Mouse (Mus musculus): Measurements from ENCODE around the gene Wnt9a. TPM values are rescaled to one million over a fixed set of nuclear protein-coding genes. Genes with fewer than 3 reads are reported as not detected.

The Wnt9a gene
- total and polyA plus RNA-seq, 2 experiments from 2014 or later: 2.3 to 5.6 TPM

DNA sequence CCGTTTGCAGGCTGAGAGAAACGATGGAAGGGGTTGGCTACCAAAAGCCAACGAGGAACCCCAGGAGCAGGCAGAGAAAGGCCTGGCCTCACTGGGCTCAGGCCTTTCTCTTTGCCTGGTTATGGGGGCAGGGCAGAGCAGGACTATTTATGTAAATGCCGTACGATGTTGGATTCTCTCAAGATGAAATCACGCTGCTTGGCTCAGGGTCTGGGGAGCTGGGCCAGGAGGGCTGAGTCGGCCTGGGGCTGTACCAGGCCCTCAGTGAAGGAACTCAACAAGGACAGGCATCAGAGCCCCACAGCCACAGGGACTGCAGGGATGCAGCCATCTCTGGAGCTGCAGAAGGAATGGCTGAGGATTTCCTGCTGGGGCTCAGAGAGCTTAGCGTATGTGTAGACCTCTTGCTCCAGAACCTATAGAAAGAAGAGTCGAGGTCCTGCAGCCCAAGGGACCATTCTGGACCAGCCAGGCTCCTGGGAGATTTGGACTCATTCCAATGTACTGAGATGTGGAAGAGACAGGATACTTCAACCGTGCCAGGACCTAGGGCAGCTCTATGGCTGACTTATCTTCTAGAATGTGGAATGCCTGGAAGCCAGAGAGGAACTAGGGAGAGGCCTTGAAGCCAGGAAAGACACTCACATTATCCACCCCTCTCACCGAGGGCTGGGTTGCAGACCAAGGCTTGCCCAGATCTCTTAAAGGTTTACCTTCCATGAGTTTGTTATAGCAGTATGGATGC lies 39.6 kb downstream of the Wnt9a start:
- H3K9ac ChIP-seq (replicated peaks; ENCODE audit: low read length, poor library complexity, severe bottlenecking): no peak overlapping the region
- no peak for TF ChIP-seq CTCF (IDR thresholded peaks at IDR 0.05)
- H3K36me3 ChIP-seq (ENCODE audit: insufficient read depth, low read length): no peaks in the 10 kb centered on the region
- no peak overlapping the region for H3K27ac ChIP-seq (ENCODE audit: low read depth, low read length)
- H3K4me3 ChIP-seq (ENCODE audit: low read depth, low read length): no peak overlapping the region
- WGBS: 74% methylated on average over 11 of the region's 11 CpGs
- H3K9me3 ChIP-seq (ENCODE audit: low read length): no peaks in the 10 kb centered on the region
- no peak for DNase-seq (ENCODE audit: low spot score)
- no peak for ATAC-seq (ENCODE audit: low FRiP score)
- H3K27me3 ChIP-seq (ENCODE audit: insufficient read depth, low read length): no peaks in the 10 kb centered on the region
- H3K4me1 ChIP-seq (ENCODE audit: insufficient read depth, low read length): no peaks in the 10 kb centered on the region
- no peak overlapping the region for H3K4me2 ChIP-seq (ENCODE audit: low read depth, low read length, poor library complexity, severe bottlenecking)

DNA sequence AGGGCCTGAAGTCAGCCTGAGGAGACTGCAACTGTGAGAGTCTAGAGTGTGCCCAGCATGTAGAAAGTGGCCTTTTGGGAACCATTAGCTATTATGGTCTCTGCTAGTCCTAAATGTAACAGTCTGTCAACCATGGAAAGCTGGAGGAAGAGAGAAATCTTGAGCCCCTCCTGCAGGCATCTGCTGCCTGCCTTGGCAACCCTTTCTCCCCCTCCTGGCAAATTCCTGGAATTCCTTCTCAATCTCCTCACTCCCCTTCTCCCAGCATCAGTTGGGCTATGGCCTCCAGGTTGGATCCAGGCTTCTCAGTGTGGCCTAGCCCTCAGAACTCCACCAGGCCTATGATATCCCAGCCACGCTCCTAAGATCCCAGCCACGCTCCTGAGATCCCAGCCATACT lies 43.6 kb downstream of the Wnt9a start:
- no peak overlapping the region for H3K4me2 ChIP-seq (ENCODE audit: low read depth, low read length, poor library complexity, severe bottlenecking)
- ATAC-seq (ENCODE audit: low FRiP score) (no peak), DNase-seq (ENCODE audit: low spot score) (no peak)
- H3K4me1 ChIP-seq (ENCODE audit: insufficient read depth, low read length): no peaks in the 10 kb centered on the region
- 83% methylated on average over 2 of the region's 2 CpGs for WGBS
- H3K4me3 ChIP-seq (ENCODE audit: low read depth, low read length): no peak overlapping the region
- H3K9me3 ChIP-seq (ENCODE audit: low read length): no peaks in the 10 kb centered on the region
- H3K36me3 ChIP-seq (ENCODE audit: insufficient read depth, low read length): no peaks in the 10 kb centered on the region
- no peak overlapping the region for H3K27ac ChIP-seq (ENCODE audit: low read depth, low read length)
- no peak overlapping the region for H3K9ac ChIP-seq (replicated peaks; ENCODE audit: low read length, poor library complexity, severe bottlenecking)
- H3K27me3 ChIP-seq (ENCODE audit: insufficient read depth, low read length): no peaks in the 10 kb centered on the region
- no peak for TF ChIP-seq CTCF (IDR thresholded peaks at IDR 0.05)

GRCm38 (mm10) chr11:59354793-59355192 lies 48.1 kb downstream of the Wnt9a start:
- no peak overlapping the region for H3K27ac ChIP-seq (ENCODE audit: low read depth, low read length)
- H3K4me1 ChIP-seq (ENCODE audit: insufficient read depth, low read length): no peaks in the 10 kb centered on the region
- no peaks in the 10 kb centered on the region for H3K36me3 ChIP-seq (ENCODE audit: insufficient read depth, low read length)
- H3K27me3 ChIP-seq (ENCODE audit: insufficient read depth, low read length): no peaks in the 10 kb centered on the region
- H3K4me3 ChIP-seq (ENCODE audit: low read depth, low read length): no peak overlapping the region
- no peak overlapping the region for H3K4me2 ChIP-seq (ENCODE audit: low read depth, low read length, poor library complexity, severe bottlenecking)
- no peaks in the 10 kb centered on the region for H3K9me3 ChIP-seq (ENCODE audit: low read length)
- ATAC-seq (ENCODE audit: low FRiP score) (no peak), DNase-seq (ENCODE audit: low spot score) (no peak)
- 85% methylated on average over 4 of the region's 4 CpGs for WGBS
- H3K9ac ChIP-seq (replicated peaks; ENCODE audit: low read length, poor library complexity, severe bottlenecking): no peak overlapping the region
- no peak for TF ChIP-seq CTCF (IDR thresholded peaks at IDR 0.05)

GRCm38 (mm10) chr11:59356874-59357289 lies 50.2 kb downstream of the Wnt9a start:
- Histone ChIP-seq H3K9ac (replicated peaks; ENCODE audit: low read length, poor library complexity, severe bottlenecking) (no peak overlapping the region), H3K4me1 (ENCODE audit: insufficient read depth, low read length) (no peaks in the 10 kb centered on the region), H3K9me3 (ENCODE audit: low read length) (no peaks in the 10 kb centered on the region), H3K4me3 (ENCODE audit: low read depth, low read length) (no peak overlapping the region), H3K27ac (ENCODE audit: low read depth, low read length) (no peak overlapping the region), H3K4me2 (ENCODE audit: low read depth, low read length, poor library complexity, severe bottlenecking) (no peak overlapping the region), H3K36me3 (ENCODE audit: insufficient read depth, low read length) (no peaks in the 10 kb centered on the region), H3K27me3 (ENCODE audit: insufficient read depth, low read length) (no peaks in the 10 kb centered on the region)
- 75% methylated on average over 11 of the region's 11 CpGs for whole genome bisulfite sequencing
- no peak for TF ChIP-seq CTCF (IDR thresholded peaks at IDR 0.05)
- ATAC-seq (ENCODE audit: low FRiP score) (no peak), DNase-seq (ENCODE audit: low spot score) (no peak)

- Histone ChIP-seq H3K36me3 (ENCODE audit: insufficient read depth, low read length) (no peaks in the 10 kb centered on the region), H3K9me3 (ENCODE audit: low read length) (no peaks in the 10 kb centered on the region), H3K27me3 (ENCODE audit: insufficient read depth, low read length) (no peaks in the 10 kb centered on the region), H3K4me3 (ENCODE audit: low read depth, low read length) (no peak overlapping the region), H3K9ac (replicated peaks; ENCODE audit: low read length, poor library complexity, severe bottlenecking) (no peak overlapping the region), H3K4me2 (ENCODE audit: low read depth, low read length, poor library complexity, severe bottlenecking) (no peak overlapping the region), H3K27ac (ENCODE audit: low read depth, low read length) (no peak overlapping the region), H3K4me1 (ENCODE audit: insufficient read depth, low read length) (no peaks in the 10 kb centered on the region)
- 92% methylated on average over 9 of the region's 9 CpGs for WGBS
- no peak for TF ChIP-seq CTCF (IDR thresholded peaks at IDR 0.05)
- DNase-seq (ENCODE audit: low spot score) (no peak), ATAC-seq (ENCODE audit: low FRiP score) (no peak)
These were observed 54.6 kb downstream of the Wnt9a start for GRCm38 (mm10) chr11:59361291-59361690.

DNA sequence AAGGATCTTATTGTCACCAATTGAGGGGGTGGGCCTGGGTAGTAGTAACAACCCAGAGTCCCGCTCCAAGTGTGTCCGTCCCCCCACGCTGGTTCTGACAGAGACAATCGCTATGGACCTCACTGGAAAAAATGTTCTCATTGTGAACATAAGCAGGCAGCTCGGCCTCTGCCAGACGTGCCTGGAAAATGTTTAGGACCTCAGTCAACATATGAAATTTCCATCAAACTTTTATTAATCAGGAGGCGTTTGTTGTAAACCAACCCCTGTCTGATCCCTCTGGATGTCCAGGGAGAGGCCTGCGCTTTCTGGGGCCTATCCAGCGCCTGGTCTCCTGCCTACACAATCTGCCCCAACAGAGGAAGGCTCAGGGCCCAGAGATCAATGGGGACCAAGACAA lies 57.3 kb downstream of the Wnt9a start:
- whole genome bisulfite sequencing: 88% methylated on average over 9 of the region's 9 CpGs
- no peak overlapping the region for H3K4me2 ChIP-seq (ENCODE audit: low read depth, low read length, poor library complexity, severe bottlenecking)
- no peaks in the 10 kb centered on the region for H3K27me3 ChIP-seq (ENCODE audit: insufficient read depth, low read length)
- no peaks in the 10 kb centered on the region for H3K36me3 ChIP-seq (ENCODE audit: insufficient read depth, low read length)
- no peak overlapping the region for H3K4me3 ChIP-seq (ENCODE audit: low read depth, low read length)
- DNase-seq (ENCODE audit: low spot score) (no peak), ATAC-seq (ENCODE audit: low FRiP score) (no peak)
- H3K9ac ChIP-seq (replicated peaks; ENCODE audit: low read length, poor library complexity, severe bottlenecking): no peak overlapping the region
- TF ChIP-seq CTCF (IDR thresholded peaks at IDR 0.05): no peak
- no peak overlapping the region for H3K27ac ChIP-seq (ENCODE audit: low read depth, low read length)
- H3K9me3 ChIP-seq (ENCODE audit: low read length): no peaks in the 10 kb centered on the region
- H3K4me1 ChIP-seq (ENCODE audit: insufficient read depth, low read length): no peaks in the 10 kb centered on the region

Data from midbrain, postnatal 0 days (tissue).